8 mouse cellular contexts compared by ENCODE assay signal in the genomic region with DNA sequence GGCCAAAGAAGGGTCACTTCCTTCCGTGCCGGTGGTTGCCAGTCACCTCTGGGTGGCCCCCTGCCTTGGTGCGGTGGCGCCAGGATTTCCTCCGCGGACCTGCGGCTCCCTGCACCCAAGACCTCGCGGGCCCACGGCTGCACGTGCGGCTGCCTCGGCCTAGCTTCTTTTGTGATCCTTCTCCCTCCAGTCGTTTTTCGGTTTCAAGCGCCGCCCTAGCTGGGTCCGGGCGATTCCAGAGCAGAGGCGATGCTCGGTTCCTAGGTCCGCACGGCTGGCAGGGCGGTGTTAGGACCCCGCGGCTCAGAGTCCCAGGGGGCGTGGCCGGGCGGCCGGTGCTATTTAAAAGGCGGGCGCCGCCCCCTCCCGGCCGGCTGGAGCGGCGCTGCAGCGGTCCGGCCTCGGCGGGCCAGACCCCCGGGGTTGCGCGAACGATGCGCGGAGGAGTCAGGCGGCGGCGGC. TPM values are rescaled to one million over a fixed set of nuclear protein-coding genes. Genes with fewer than 3 reads are reported as not detected.
DNase-seq lines count a peak whose midpoint lies in the region; ATAC-seq lines count a peak whose summit lies in the region.

No protein-coding gene starts in this region.

- peak overlapping the region; percentile 58 for H3K4me3 ChIP-seq in hindbrain, embryonic 16.5 days (ENCODE audit: low read length)
- H3K4me3 ChIP-seq in megakaryocyte, embryonic 14.5 days (replicated peaks) = peak overlapping the region; percentile 95

- H3K4me1 ChIP-seq in hindbrain, embryonic 16.5 days (ENCODE audit: control insufficient read depth, insufficient read depth, low read depth, low read length) = peaks cover 6% of the 10 kb centered on the region; the same call in 1 of the 2 replicates
- peaks cover 97% of the 10 kb centered on the region for H3K4me1 ChIP-seq in megakaryocyte, embryonic 14.5 days

- WGBS in hindbrain, embryonic 16.5 days = under 1% methylated on average over 41 of the region's 50 CpGs

- no peaks in the 10 kb centered on the region for H3K9me3 ChIP-seq in hindbrain, embryonic 16.5 days (ENCODE audit: control insufficient read depth, low read length)
- H3K9me3 ChIP-seq in megakaryocyte, embryonic 14.5 days = no peaks in the 10 kb centered on the region

- H3K27ac ChIP-seq in hindbrain, embryonic 16.5 days (ENCODE audit: low read depth, low read length) = no peak overlapping the region

- no peaks in the 10 kb centered on the region for H3K36me3 ChIP-seq in hindbrain, embryonic 16.5 days (ENCODE audit: control insufficient read depth, insufficient read depth, low read length)
- peaks cover 48% of the 10 kb centered on the region for H3K36me3 ChIP-seq in megakaryocyte, embryonic 14.5 days (replicated peaks; ENCODE audit: low read length)

- peak overlapping the region; percentile 60 for H3K9ac ChIP-seq in hindbrain, embryonic 16.5 days (ENCODE audit: low read depth, low read length)

- H3K27me3 ChIP-seq in hindbrain, embryonic 16.5 days (replicated peaks; ENCODE audit: control insufficient read depth, insufficient read depth, low read length) = no peaks in the 10 kb centered on the region
- H3K27me3 ChIP-seq in megakaryocyte, embryonic 14.5 days (replicated peaks) = peaks cover 34% of the 10 kb centered on the region

- ATAC-seq in hindbrain, embryonic 16.5 days = peak; percentile 78

- peak; percentile 47 for DNase-seq in WW6 (ENCODE audit: low read depth, low spot score)
- peak; percentile 78 to 82 for DNase-seq in cerebellum, postnatal 14 days
- DNase-seq in gastrocnemius, postnatal 10 days = peak; percentile 89
- peak; percentile 36 to 91 for DNase-seq in left cerebral cortex, postnatal 10 days (ENCODE audit: extremely low spot score in 1 of 2, low spot score in 2 of 2)
- DNase-seq in right cerebral cortex, postnatal 10 days (ENCODE audit: low spot score in 2 of 2) = peak; percentile 71 to 77
- peak; percentile 81 for DNase-seq in urinary bladder, postnatal 14 days (ENCODE audit: low spot score)

- H3K4me2 ChIP-seq in hindbrain, embryonic 16.5 days (ENCODE audit: low read length) = peak overlapping the region; percentile 67

- intact Hi-C loops in left cerebral cortex, postnatal 10 days (cut with DNase I) = loop anchor here (10.0 kb wide), 1 partner anchor 215 kb away; the partner anchor contains the start of gene Thap12

RNA-seq across cellular contexts. Expression of gene Lrrc32, which starts 0.6 kb away (rescaled TPM):
- total RNA-seq in gastrocnemius, postnatal 10 days (2021) = 1 to 10 TPM; 7.4 to 8.8 TPM
- polyA plus RNA-seq in hindbrain, embryonic 16.5 days (2015; fragmentation: Nextera tagmentation; extraction: Ambion mirVana) = 4.1 and 7.5 TPM in 2 replicates
- total RNA-seq in left cerebral cortex, postnatal 10 days (2021) = 1 to 10 TPM; 2.8 to 4.3 TPM
- polyA plus RNA-seq in megakaryocyte, embryonic 14.5 days (2012; ENCODE audit: insufficient read depth, low replicate concordance) = 28.6 and 53.0 TPM in 2 replicates

RNA-seq across cellular contexts. Expression of gene Gucy2d, which starts 49.4 kb away (rescaled TPM):
- total RNA-seq in gastrocnemius, postnatal 10 days (2021) = not detected
- polyA plus RNA-seq in hindbrain, embryonic 16.5 days (2015; fragmentation: Nextera tagmentation; extraction: Ambion mirVana) = 0.28 and 0.40 TPM in 2 replicates
- total RNA-seq in left cerebral cortex, postnatal 10 days (2021) = not detected
- not detected in 2 replicates for polyA plus RNA-seq in megakaryocyte, embryonic 14.5 days (2012; ENCODE audit: insufficient read depth, low replicate concordance)
